Mouse (Mus musculus): ENCODE data around the gene Myo16.

- no peak for TF ChIP-seq POLR2A (IDR thresholded peaks at IDR 0.05; ENCODE audit: control insufficient read depth, extremely low read depth, insufficient read depth, low read length, poor library complexity)
- TF ChIP-seq CTCF (IDR thresholded peaks at IDR 0.05; ENCODE audit: borderline replicate concordance, control insufficient read depth, extremely low read depth, insufficient read depth, low read length, poor library complexity): no peak
Observed at GRCm38 (mm10) chr8:10303992-10304391, 150.3 kb downstream of the Myo16 start.

Measured in thymus, adult 2 months (tissue).